Mouse (Mus musculus): Measurements from ENCODE around the gene Higd1c.
"Not testable (repeated sequence)": the region's sequence is repeated elsewhere in the genome, so short reads cannot be mapped to it uniquely, and the experiment has no call there.

DNA sequence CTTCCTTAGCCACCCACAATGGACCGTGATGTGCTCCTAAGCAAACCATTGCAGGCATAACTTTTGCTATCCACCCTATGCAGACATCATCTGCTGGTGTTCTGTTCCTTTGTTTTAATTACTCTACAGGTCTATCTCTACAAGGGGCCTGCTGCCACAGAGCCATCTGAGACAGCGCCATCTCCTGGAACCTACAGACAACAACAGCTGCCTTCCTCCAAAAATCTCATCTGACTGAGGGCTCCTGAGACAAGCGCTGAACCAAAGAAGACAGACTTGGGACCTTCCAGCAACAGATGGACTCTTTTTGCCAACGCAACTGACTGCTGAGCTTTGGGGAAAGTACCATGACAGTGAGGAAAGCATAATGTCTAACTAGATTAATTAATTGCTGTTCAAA, 36.3 kb upstream of the Higd1c start:
- not testable (repeated sequence) for TF ChIP-seq POLR2A (IDR thresholded peaks at IDR 0.05; ENCODE audit: borderline replicate concordance, control insufficient read depth, low read depth, low read length)
- TF ChIP-seq CTCF (IDR thresholded peaks at IDR 0.05; ENCODE audit: control insufficient read depth, insufficient read depth, low read length), result 0 out of 2 replicates have a peak, but pooled peaks have one; percentile 12
